Mouse (Mus musculus): ENCODE data around the gene Hlx.

DNA sequence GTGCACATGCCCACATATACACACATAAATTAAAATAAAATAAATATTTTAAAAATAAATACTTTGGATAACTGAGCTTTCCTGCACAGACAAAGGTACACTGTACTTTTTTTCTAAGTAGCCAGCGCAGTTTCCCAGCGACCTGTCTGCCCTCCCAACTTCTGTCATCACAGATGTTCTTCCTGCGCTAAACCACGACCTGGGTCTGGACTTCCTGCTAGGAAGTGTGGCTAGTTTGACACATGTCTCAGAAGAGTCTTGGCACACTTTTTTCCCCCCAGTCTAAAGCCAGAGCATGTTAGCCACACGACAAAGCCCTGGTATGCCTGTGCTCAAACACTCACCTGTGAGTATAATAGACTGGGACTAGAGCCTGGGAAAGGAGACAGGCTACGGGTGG lies 48.9 kb downstream of the Hlx start:
- TF ChIP-seq POLR2A (IDR thresholded peaks at IDR 0.05; ENCODE audit: low read depth, low read length) (no peak), CTCF (IDR thresholded peaks at IDR 0.05; ENCODE audit: extremely low read depth, insufficient read length, insufficient replicate concordance, low read depth, low read length) (no peak)

Data from small intestine, adult 2 months (tissue).